Mouse (Mus musculus): ENCODE data around the gene Cenpt. TPM values are rescaled to one million over a fixed set of nuclear protein-coding genes. Genes with fewer than 3 reads are reported as not detected.

Cenpt gene
- polyA plus RNA-seq, 1 experiment, result 40.3 TPM

DNA sequence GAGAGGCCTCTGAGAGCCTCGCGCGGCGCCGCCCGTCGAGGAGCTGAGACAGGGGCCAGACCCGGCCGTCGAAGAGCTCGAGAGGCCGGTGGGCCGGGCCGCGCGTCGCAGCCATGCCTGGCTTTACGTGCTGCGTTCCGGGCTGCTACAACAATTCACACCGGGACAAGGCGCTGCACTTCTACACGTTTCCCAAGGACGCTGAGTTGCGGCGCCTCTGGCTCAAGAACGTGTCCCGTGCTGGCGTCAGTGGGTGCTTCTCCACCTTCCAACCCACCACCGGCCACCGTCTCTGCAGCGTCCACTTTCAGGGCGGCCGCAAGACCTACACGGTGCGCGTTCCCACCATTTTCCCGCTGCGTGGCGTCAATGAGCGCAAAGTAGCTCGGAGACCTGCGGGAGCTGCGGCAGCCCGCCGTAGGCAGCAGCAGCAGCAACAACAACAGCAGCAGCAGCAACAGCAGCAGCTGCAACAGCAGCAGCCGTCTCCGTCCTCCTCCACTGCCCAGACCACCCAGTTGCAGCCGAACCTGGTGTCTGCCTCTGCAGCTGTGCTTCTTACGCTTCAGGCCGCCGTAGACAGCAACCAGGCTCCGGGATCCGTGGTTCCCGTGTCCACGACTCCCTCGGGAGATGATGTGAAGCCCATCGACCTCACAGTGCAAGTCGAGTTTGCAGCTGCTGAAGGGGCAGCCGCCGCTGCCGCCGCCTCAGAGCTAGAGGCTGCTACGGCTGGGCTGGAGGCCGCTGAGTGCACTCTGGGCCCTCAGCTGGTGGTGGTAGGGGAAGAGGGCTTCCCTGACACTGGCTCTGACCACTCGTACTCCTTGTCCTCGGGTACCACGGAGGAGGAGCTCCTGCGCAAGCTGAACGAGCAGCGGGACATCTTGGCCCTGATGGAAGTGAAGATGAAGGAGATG, 2.4 kb upstream of the Cenpt start:
- Histone ChIP-seq H3K4me3 (ENCODE audit: insufficient read depth, low read length) (peak overlapping the region; percentile 70), H3K27ac (ENCODE audit: insufficient read depth, low read length) (peak overlapping the region; percentile 88), H3K4me1 (ENCODE audit: control insufficient read depth, insufficient read depth, low read length) (peaks cover 5% of the 10 kb centered on the region; the same call in 1 of the 2 replicates)
- TF ChIP-seq CTCF (IDR thresholded peaks at IDR 0.05; ENCODE audit: borderline replicate concordance, insufficient read depth, low read length), result peak; percentile 4; the same call in 1 of the 2 replicates
- TF ChIP-seq POLR2A (IDR thresholded peaks at IDR 0.05; ENCODE audit: low read depth, low read length), result peak; percentile 41

DNA sequence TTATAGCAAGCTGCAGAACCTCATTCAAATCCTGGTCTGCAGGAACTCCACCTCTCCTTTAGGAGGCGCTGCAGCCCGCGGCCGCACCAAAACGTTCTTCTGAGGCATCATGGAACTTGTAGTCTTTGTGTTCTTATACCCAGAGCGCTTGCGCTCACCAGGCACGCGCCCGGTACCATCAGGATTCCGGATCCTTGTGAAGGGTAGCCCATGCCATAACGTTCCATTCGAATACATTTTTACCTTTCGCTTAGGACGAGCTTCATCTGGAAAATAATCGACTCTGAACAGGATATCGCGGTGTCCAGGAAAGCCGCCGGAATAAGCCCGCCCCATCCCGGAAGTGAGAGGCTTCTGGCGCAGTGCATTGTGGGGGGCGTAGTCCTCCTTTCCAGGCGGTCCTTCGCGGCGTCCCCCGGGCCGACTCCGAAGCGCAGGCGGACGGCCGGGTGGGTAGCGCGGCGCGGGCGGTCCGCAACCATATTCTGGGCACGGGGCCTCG, 1.7 kb upstream of the Cenpt start, which contains the start of gene Thap11:
TSS of gene Thap11 (plus strand) at position 418 of the 502 bp plus-strand sequence.
- peak; percentile 68; the same call in 1 of the 2 replicates for TF ChIP-seq CTCF (IDR thresholded peaks at IDR 0.05; ENCODE audit: borderline replicate concordance, insufficient read depth, low read length)
- TF ChIP-seq POLR2A (IDR thresholded peaks at IDR 0.05; ENCODE audit: low read depth, low read length), result peak; percentile 37; the same call in 1 of the 2 replicates
- Histone ChIP-seq H3K27ac (ENCODE audit: insufficient read depth, low read length) (peak within 1 kb of the TSS; percentile 88), H3K4me3 (ENCODE audit: insufficient read depth, low read length) (peak within 1 kb of the TSS; percentile 70), H3K4me1 (ENCODE audit: control insufficient read depth, insufficient read depth, low read length) (peaks cover 9% of the 10 kb centered on the region; the same call in 1 of the 2 replicates)

GRCm38 (mm10) chr8:105854303-105854702, 1.2 kb upstream of the Cenpt start:
- H3K27ac ChIP-seq (ENCODE audit: insufficient read depth, low read length), result no peak overlapping the region
- H3K4me3 ChIP-seq (ENCODE audit: insufficient read depth, low read length), result no peak overlapping the region
- TF ChIP-seq CTCF (IDR thresholded peaks at IDR 0.05; ENCODE audit: borderline replicate concordance, insufficient read depth, low read length) (no peak), POLR2A (IDR thresholded peaks at IDR 0.05; ENCODE audit: low read depth, low read length) (no peak)
- H3K4me1 ChIP-seq (ENCODE audit: control insufficient read depth, insufficient read depth, low read length), result peaks cover 9% of the 10 kb centered on the region; the same call in 1 of the 2 replicates

- Histone ChIP-seq H3K4me3 (ENCODE audit: insufficient read depth, low read length) (no peak overlapping the region), H3K4me1 (ENCODE audit: control insufficient read depth, insufficient read depth, low read length) (peaks cover 9% of the 10 kb centered on the region; the same call in 1 of the 2 replicates), H3K27ac (ENCODE audit: insufficient read depth, low read length) (no peak overlapping the region)
- no peak for TF ChIP-seq CTCF (IDR thresholded peaks at IDR 0.05; ENCODE audit: borderline replicate concordance, insufficient read depth, low read length)
- TF ChIP-seq POLR2A (IDR thresholded peaks at IDR 0.05; ENCODE audit: low read depth, low read length), result no peak
Observed at GRCm38 (mm10) chr8:105852146-105852729, 840 bp downstream of the Cenpt start.

DNA sequence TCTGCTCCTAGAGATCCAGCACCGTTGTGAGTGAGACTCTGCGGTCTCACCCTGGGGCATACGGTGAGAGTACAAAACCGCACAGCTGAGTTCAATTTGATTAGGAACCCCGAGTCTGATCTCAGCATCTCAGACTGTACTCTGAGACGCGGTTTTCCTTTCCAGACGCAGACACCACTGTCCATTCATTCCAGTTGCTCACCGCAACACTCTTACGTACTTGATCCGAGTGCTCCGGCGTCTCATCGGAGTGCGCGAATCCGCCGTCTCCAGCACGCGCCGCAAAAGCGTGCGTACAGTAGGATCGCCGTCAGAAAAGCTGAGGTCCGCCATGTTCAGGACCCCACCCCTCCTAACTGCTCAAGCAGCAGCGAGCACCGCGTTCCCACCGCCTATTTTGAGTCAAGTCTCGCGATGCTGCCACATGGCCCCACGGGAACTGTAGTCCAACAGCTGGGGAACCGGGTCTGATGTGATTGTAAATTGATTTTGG, 1.4 kb downstream of the Cenpt start:
- TF ChIP-seq CTCF (IDR thresholded peaks at IDR 0.05; ENCODE audit: borderline replicate concordance, insufficient read depth, low read length) (no peak), POLR2A (IDR thresholded peaks at IDR 0.05; ENCODE audit: low read depth, low read length) (peak; percentile 99)
- Histone ChIP-seq H3K27ac (ENCODE audit: insufficient read depth, low read length) (peak overlapping the region; percentile 34), H3K4me1 (ENCODE audit: control insufficient read depth, insufficient read depth, low read length) (peaks cover 7% of the 10 kb centered on the region; the same call in 1 of the 2 replicates), H3K4me3 (ENCODE audit: insufficient read depth, low read length) (peak overlapping the region; percentile 78)

GRCm38 (mm10) chr8:105850611-105851010, 2.5 kb downstream of the Cenpt start:
- Histone ChIP-seq H3K4me1 (ENCODE audit: control insufficient read depth, insufficient read depth, low read length) (peaks cover 7% of the 10 kb centered on the region; the same call in 1 of the 2 replicates), H3K4me3 (ENCODE audit: insufficient read depth, low read length) (peak overlapping the region; percentile 39), H3K27ac (ENCODE audit: insufficient read depth, low read length) (no peak overlapping the region)
- TF ChIP-seq POLR2A (IDR thresholded peaks at IDR 0.05; ENCODE audit: low read depth, low read length), result 0 out of 2 replicates have a peak, but pooled peaks have one; percentile 27
- TF ChIP-seq CTCF (IDR thresholded peaks at IDR 0.05; ENCODE audit: borderline replicate concordance, insufficient read depth, low read length), result no peak

DNA sequence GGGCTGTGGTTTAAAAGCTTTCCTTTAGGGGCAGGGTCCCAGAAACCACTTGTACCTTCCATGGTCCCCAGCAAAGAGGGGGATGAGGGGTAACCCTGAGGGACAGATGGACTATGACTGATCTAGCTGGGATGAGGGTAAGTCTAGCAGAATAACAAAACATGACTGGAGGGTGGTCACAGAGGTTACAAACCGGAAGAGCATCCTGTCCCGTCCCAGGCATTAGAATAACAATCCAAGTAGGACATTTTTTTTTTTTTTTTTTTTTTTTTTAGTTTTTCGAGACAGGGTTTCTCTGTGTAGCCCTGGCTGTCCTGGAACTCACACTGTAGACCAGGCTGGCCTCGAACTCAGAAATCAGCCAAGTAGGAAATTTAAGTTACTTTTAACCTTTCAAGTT, 3.1 kb downstream of the Cenpt start:
- no peak for TF ChIP-seq CTCF (IDR thresholded peaks at IDR 0.05; ENCODE audit: borderline replicate concordance, insufficient read depth, low read length)
- no peak for TF ChIP-seq POLR2A (IDR thresholded peaks at IDR 0.05; ENCODE audit: low read depth, low read length)
- Histone ChIP-seq H3K27ac (ENCODE audit: insufficient read depth, low read length) (no peak overlapping the region), H3K4me1 (ENCODE audit: control insufficient read depth, insufficient read depth, low read length) (peaks cover 7% of the 10 kb centered on the region; the same call in 1 of the 2 replicates), H3K4me3 (ENCODE audit: insufficient read depth, low read length) (peak overlapping the region; percentile 39; the same call in 1 of the 2 replicates)

DNA sequence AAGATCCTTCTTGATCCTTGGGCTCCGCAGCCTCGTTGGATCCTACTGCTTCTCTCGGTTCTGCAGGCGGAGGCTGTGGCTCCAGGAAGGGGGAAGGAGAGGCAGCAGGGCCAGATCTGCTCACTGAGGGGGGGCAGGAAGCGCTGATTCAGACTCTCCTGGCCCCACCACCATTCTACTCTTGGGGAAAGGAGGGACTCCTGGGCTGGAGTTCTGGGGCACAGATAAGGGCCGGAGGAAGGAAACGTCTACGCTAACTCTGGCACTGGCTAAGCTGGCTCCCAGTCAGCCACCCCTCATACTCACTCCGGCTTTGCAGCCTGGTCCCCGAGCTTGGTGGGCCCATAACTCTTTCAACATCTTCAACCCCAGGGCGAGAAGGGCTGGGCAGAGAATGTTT, 6.4 kb downstream of the Cenpt start:
- no peak for TF ChIP-seq POLR2A (IDR thresholded peaks at IDR 0.05; ENCODE audit: low read depth, low read length)
- TF ChIP-seq CTCF (IDR thresholded peaks at IDR 0.05; ENCODE audit: borderline replicate concordance, insufficient read depth, low read length), result no peak
- no peak overlapping the region for H3K4me3 ChIP-seq (ENCODE audit: insufficient read depth, low read length)
- H3K27ac ChIP-seq (ENCODE audit: insufficient read depth, low read length), result no peak overlapping the region
- H3K4me1 ChIP-seq (ENCODE audit: control insufficient read depth, insufficient read depth, low read length), result peaks cover 7% of the 10 kb centered on the region; the same call in 1 of the 2 replicates

DNA sequence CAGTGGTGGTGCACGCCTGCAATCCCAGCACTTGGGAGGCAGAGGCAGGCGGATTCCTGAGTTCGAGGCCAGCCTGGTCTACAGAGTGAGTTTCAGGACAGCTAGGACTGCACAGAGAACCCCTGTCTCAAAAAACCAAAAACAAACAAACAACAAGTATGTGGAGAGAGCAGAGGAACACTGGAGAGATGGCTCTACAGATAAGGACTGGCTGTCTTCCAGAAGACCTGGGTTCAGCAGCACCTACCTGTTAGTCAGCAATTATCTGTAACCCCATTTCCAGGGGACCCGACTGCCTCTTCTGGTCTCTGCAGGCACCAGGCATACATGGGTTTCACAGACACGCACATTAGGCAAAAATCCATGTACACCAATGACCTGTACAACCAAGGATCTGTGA, 13.9 kb downstream of the Cenpt start:
- TF ChIP-seq CTCF (IDR thresholded peaks at IDR 0.05; ENCODE audit: borderline replicate concordance, insufficient read depth, low read length), result no peak
- no peak for TF ChIP-seq POLR2A (IDR thresholded peaks at IDR 0.05; ENCODE audit: low read depth, low read length)
- Histone ChIP-seq H3K4me1 (ENCODE audit: control insufficient read depth, insufficient read depth, low read length) (no peaks in the 10 kb centered on the region), H3K27ac (ENCODE audit: insufficient read depth, low read length) (no peak overlapping the region), H3K4me3 (ENCODE audit: insufficient read depth, low read length) (no peak overlapping the region)
